Mouse (Mus musculus) forebrain, embryonic 16.5 days (tissue): ENCODE measurements around the gene Kdm2b. TPM values are rescaled to one million over a fixed set of nuclear protein-coding genes. Genes with fewer than 3 reads are reported as not detected.
"Not testable (repeated sequence)": the region's sequence is repeated elsewhere in the genome, so short reads cannot be mapped to it uniquely, and the experiment has no call there.

Experiments
- ATAC-seq: fragments of 200-750 bp; cut with Nextera tagmentation; 2 replicates; pipeline ENCODE4 v1.8.0; 2017; ENCODE audit warnings: mild to moderate bottlenecking, moderate library complexity
- H3K27ac ChIP-seq: fragments of 300-500 bp; sonication (generic); 2 replicates; pipeline ENCODE4 v1.5.1; 2014; ENCODE audit warnings: low read length, control low read depth
- H3K27me3 ChIP-seq: fragments of 300-500 bp; sonication (generic); replicated peaks from 2 replicates; pipeline ENCODE4 v1.6.1; 2014; ENCODE audit warnings: low read length; ENCODE audit not compliant: control insufficient read depth, insufficient read depth
- H3K36me3 ChIP-seq: fragments of 300-500 bp; sonication (generic); 2 replicates; pipeline ENCODE4 v1.6.1; 2014; ENCODE audit not compliant: control insufficient read depth, insufficient read depth
- H3K4me1 ChIP-seq: fragments of 300-500 bp; sonication (generic); replicated peaks from 2 replicates; pipeline ENCODE4 v1.6.1; 2014; ENCODE audit warnings: low read length; ENCODE audit not compliant: control insufficient read depth, insufficient read depth
- H3K4me2 ChIP-seq: fragments of 300-500 bp; sonication (generic); 2 replicates; pipeline ENCODE4 v1.6.1; 2014; ENCODE audit warnings: mild to moderate bottlenecking, low read length, control low read depth
- H3K4me3 ChIP-seq: fragments of 300-500 bp; sonication (generic); replicated peaks from 2 replicates; pipeline ENCODE4 v1.5.1; 2014; ENCODE audit warnings: mild to moderate bottlenecking, low read length, control low read depth
- H3K9ac ChIP-seq: fragments of 300-500 bp; sonication (generic); replicated peaks from 2 replicates; pipeline ENCODE4 v1.6.1; 2014; ENCODE audit warnings: low read depth, low read length, control low read depth
- H3K9me3 ChIP-seq: fragments of 300-500 bp; sonication (generic); 2 replicates; pipeline ENCODE4 v1.6.1; 2016; ENCODE audit warnings: low read length; ENCODE audit not compliant: control insufficient read depth
- WGBS: fragments of 180-500 bp; shearing (Covaris S2); extraction: QIAGEN DNeasy Blood & Tissue Kit; methylation state at CpG from one replicate; pipeline ENCODE4 v1.1.7; 2014; 5-methylcytosine and 5-hydroxymethylcytosine counted together
- polyA plus RNA-seq: library from polyadenylated mRNA; unstranded; fragments of >200 nt; fragmentation: Nextera tagmentation; extraction: Ambion mirVana; gene quantifications from 2 replicates; pipeline ENCODE4 v1.2.1, GENCODE M21; 2015

The Kdm2b gene
- polyA plus RNA-seq, 1 experiment from 2014 or later: 157 TPM

DNA sequence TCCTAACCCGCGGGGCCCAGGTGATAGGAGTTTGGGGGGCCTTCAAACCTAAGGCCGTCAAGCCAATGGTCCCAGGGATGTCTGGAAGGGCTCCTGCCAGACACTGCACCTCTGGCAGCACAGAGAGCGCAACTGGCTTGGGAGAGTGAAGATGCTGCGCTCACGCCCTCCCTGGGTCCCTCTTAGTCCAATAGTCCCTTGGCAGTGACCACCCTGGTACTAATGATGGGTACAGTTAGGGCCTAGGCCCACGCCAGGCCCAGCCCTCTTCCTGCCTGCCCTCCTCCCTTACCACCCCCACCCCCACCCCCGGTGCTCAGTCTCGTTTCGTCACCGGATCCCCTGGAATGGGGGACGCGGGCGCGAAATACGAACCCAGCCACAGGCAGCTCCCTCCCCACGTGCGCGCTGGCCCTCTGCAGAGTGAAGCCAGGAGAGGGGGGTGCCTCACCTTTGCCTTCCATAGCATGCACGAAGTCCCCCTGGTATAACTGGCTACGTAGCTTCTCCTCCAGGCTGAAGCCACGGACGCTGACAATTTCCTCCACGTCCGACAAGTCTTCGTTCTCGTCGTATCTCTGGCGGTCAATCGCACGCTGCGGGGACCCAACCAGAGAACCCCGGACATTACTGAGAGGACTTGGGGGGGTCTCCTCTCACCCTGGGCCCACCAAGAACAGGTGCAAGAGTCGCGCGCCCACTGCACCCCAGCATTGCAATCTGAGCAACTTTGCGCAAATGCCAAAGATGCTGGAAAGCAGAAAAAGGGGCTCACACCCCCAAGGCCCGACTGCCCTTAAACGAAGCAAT, 2.2 kb downstream of the Kdm2b start:
- WGBS: 4% methylated on average over 39 of the region's 39 CpGs
- H3K27ac ChIP-seq: peak overlapping the region; percentile 96; the same call in 1 of the 2 replicates
- peak; percentile 27 for ATAC-seq

DNA sequence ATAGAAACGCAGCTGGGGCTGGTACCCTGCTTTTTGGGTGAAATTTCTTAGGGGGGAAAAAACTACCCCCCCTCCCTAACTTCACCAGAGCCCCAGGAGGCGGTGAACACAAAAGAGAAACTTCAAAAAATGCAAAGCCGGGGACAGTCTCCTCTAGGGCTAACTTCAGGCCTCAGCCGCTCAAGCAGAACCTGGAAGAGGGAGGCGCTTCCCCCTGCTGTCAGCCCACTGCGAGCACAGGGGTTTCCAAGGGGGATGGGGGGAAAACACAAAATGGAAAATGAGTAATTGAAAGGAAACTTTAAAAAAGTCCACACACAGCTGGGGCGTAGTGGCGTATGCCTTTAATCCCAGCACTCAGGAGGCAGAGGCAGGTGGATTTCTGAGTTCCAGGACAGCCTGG, 3.5 kb downstream of the Kdm2b start:
- Histone ChIP-seq H3K27me3 (no peaks in the 10 kb centered on the region), H3K9me3 (no peaks in the 10 kb centered on the region), H3K9ac (no peak overlapping the region), H3K4me1 (peaks cover 53% of the 10 kb centered on the region), H3K36me3 (no peaks in the 10 kb centered on the region), H3K4me2 (peak overlapping the region; percentile 95), H3K4me3 (no peak overlapping the region), H3K27ac (no peak overlapping the region)
- WGBS: 31% methylated on average over 8 of the region's 8 CpGs
- no peak for ATAC-seq

More for the DNA sequence above, 2.2 kb downstream of the Kdm2b start:
- H3K4me1 ChIP-seq: peaks cover 64% of the 10 kb centered on the region
- H3K27me3 ChIP-seq: no peaks in the 10 kb centered on the region
- H3K36me3 ChIP-seq: no peaks in the 10 kb centered on the region
- H3K4me3 ChIP-seq: peak overlapping the region; percentile 72
- H3K4me2 ChIP-seq: peak overlapping the region; percentile 95
- peak overlapping the region; percentile 82 for H3K9ac ChIP-seq
- H3K9me3 ChIP-seq: no peaks in the 10 kb centered on the region

DNA sequence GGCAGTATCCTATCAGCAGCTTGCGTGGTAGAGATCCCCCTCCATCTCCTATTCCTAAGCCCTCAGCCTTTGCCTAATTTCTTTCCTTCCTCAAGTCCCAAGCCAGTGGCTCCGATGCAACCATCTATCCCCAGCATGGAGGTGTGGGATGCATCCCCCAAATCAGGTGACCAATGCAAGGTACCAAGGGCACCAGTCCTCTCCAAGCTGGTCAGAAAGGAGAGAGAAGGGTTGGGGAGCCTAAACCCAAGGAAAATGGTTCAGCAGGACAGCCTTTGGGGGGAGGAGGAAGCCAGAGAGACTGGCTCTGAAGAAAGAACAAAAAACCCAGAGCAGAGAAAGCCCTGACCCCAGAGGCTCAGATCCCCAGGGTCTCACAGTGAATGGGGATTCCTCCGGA, 4.3 kb downstream of the Kdm2b start:
- 44% methylated on average over 3 of the region's 3 CpGs for WGBS
- H3K27me3 ChIP-seq: no peaks in the 10 kb centered on the region
- no peaks in the 10 kb centered on the region for H3K36me3 ChIP-seq
- peaks cover 45% of the 10 kb centered on the region for H3K4me1 ChIP-seq
- H3K9me3 ChIP-seq: no peaks in the 10 kb centered on the region
- H3K4me3 ChIP-seq: no peak overlapping the region
- peak overlapping the region; percentile 27 for H3K4me2 ChIP-seq
- H3K27ac ChIP-seq: no peak overlapping the region
- ATAC-seq: no peak
- no peak overlapping the region for H3K9ac ChIP-seq

DNA sequence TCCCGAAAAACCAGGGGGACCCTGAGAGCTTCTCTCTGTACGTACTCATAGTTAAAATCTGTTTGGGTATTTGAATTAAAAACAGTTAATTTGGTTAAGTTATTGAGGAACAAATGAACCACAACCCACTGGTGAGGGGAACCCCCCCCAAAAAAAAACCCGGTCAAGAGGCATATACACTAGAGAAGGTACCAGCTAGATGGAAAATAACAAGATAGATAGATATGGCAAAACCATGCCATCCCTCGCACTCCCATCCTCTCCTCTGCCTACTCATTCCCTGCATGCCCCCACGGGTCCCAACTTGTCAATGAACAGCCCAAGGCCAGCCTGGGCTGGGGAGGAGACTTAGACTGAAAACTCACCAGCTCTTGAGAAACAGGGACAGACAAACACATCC, 5.1 kb downstream of the Kdm2b start:
- no peak overlapping the region for H3K4me3 ChIP-seq
- no peaks in the 10 kb centered on the region for H3K27me3 ChIP-seq
- H3K9ac ChIP-seq: no peak overlapping the region
- H3K27ac ChIP-seq: no peak overlapping the region
- no peaks in the 10 kb centered on the region for H3K36me3 ChIP-seq
- no peaks in the 10 kb centered on the region for H3K9me3 ChIP-seq
- ATAC-seq: no peak
- peaks cover 37% of the 10 kb centered on the region for H3K4me1 ChIP-seq
- WGBS: 83% methylated on average over 5 of the region's 5 CpGs
- peak overlapping the region; percentile 27; the same call in 1 of the 2 replicates for H3K4me2 ChIP-seq

DNA sequence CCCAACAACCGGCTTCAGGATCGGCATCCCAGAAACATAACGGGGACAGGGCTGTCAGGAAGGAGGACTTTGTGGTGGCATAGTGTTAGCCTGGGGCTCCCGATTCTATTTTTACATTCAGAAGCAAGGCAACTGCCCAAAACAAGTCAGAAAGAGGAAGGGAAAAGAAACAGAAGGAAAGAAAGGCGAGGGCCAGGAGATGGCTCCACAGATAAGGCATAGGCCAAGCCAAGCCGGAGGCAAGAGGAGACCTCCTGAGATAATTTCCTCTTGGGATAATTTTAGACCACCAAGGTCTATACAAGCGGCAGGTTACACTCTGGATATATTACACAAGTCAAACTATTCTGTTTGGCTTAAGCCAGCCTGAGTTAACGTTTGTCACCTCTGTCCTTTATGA, 10.7 kb downstream of the Kdm2b start:
- H3K36me3 ChIP-seq: no peaks in the 10 kb centered on the region
- H3K9ac ChIP-seq: no peak overlapping the region
- no peaks in the 10 kb centered on the region for H3K27me3 ChIP-seq
- 95% methylated on average over 8 of the region's 8 CpGs for WGBS
- no peaks in the 10 kb centered on the region for H3K9me3 ChIP-seq
- H3K4me3 ChIP-seq: no peak overlapping the region
- H3K4me2 ChIP-seq: no peak overlapping the region
- H3K4me1 ChIP-seq: no peaks in the 10 kb centered on the region
- ATAC-seq: no peak
- H3K27ac ChIP-seq: no peak overlapping the region

DNA sequence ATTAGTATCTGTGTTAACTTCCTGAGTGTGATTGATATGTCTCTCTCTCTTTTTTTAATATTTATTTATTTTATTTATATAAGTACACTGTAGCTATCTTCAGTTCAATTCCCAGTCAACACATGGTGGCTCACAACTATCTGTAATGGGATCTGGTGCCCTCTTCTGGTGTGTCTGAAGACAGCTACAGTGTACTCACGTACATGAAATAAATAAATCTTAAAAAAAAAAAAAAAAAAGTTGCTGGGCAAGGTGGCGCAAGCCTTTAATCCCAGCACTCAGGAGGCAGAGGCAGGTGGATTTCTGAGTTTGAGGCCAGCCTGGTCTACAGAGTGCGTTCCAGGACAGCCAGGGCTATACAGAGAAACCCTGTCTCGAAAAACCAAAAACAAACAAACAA, 14.9 kb downstream of the Kdm2b start:
- not testable (repeated sequence) for H3K9me3 ChIP-seq, H3K27ac ChIP-seq, H3K36me3 ChIP-seq, H3K9ac ChIP-seq, H3K4me2 ChIP-seq, H3K4me3 ChIP-seq, H3K27me3 ChIP-seq, ATAC-seq
- 90% methylated on average over 4 of the region's 4 CpGs for WGBS
- H3K4me1 ChIP-seq: peaks cover 14% of the 10 kb centered on the region

DNA sequence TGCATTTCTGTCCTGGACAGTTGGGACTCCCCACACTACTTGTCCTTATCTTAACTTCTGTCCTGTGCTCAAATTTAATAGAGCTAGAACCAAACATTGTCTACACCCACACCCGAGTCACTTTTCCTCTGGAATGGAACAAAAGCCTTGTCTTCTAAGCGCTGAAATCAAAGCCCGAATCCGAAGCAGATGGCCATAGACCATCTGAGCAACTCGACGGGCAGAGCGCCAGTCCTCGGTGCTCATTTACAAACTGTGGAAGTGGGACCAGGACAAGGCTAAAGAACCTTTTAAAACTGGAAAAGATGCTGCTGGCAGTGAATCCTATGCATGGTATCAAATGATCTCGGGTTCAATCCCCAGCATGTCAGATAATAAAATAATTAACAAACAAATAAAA, 17.5 kb downstream of the Kdm2b start:
- no peaks in the 10 kb centered on the region for H3K9me3 ChIP-seq
- H3K4me2 ChIP-seq: no peak overlapping the region
- H3K36me3 ChIP-seq: no peaks in the 10 kb centered on the region
- H3K27me3 ChIP-seq: no peaks in the 10 kb centered on the region
- H3K4me3 ChIP-seq: no peak overlapping the region
- H3K9ac ChIP-seq: no peak overlapping the region
- H3K27ac ChIP-seq: peak overlapping the region; percentile 88
- 34% methylated on average over 9 of the region's 9 CpGs for WGBS
- H3K4me1 ChIP-seq: peaks cover 14% of the 10 kb centered on the region
- ATAC-seq: peak; percentile 67

DNA sequence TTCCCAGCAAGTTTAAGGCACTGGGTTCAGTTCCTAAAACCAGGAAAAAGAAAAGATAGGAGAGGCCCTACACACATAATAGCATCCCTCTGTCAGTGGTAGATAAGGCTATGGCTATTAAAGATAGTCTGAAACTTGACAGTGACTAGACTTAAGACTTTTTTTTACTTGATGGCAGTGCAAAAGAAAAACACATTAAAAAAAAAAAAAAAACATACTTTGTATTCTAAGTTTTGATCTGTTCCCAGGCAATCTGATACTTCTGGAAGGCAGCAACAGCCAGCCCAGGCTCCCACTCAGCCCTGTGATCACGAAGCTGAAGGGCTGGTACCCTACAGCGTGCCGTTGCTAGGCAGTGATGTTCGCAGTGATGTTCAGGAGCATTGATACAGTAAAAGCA, 18.2 kb downstream of the Kdm2b start:
- ATAC-seq: no peak
- Histone ChIP-seq H3K9ac (no peak overlapping the region), H3K4me3 (no peak overlapping the region), H3K4me1 (peaks cover 14% of the 10 kb centered on the region), H3K4me2 (no peak overlapping the region), H3K27ac (peak overlapping the region; percentile 88), H3K27me3 (no peaks in the 10 kb centered on the region), H3K36me3 (no peaks in the 10 kb centered on the region), H3K9me3 (no peaks in the 10 kb centered on the region)
- WGBS: 69% methylated on average over 4 of the region's 4 CpGs

DNA sequence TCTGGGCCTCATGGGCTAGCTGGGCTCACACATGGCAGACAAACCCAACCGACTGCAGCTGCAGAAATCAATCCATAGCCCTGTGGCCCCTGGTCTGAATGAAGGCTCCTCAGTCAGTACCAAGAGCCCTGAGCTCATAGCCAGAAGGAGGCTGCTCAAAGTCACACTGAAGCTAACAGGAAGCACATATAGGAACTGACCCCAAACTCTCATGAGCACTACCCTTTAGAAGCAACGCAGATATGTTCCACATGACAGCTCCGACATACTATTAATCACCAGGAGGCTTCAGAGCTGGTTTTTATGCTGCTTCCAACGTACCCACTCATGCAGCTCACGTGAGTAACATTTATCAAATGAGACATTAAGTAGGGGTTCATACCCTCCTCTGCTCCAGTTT, 19.6 kb downstream of the Kdm2b start:
- H3K9me3 ChIP-seq: no peaks in the 10 kb centered on the region
- WGBS: 90% methylated on average over 5 of the region's 5 CpGs
- H3K4me1 ChIP-seq: peaks cover 23% of the 10 kb centered on the region
- no peak for ATAC-seq
- H3K4me2 ChIP-seq: no peak overlapping the region
- no peak overlapping the region for H3K4me3 ChIP-seq
- no peaks in the 10 kb centered on the region for H3K27me3 ChIP-seq
- no peak overlapping the region for H3K27ac ChIP-seq
- H3K36me3 ChIP-seq: no peaks in the 10 kb centered on the region
- H3K9ac ChIP-seq: no peak overlapping the region
